Comparison of ENCODE assay signal across 28 mouse cellular contexts in genomic region chr13:27032998-27033397, GRCm38 (mm10). TPM values are rescaled to one million over a fixed set of nuclear protein-coding genes. Genes with fewer than 3 reads are reported as not detected.
DNase-seq lines count a peak whose midpoint lies in the region; ATAC-seq and TF ChIP-seq lines count a peak whose summit lies in the region.
"Had no signal": no experiment of that assay in that cellular context is flagged by ENCODE, and none has a peak within 500 bp of the region (broad histone marks: within the 10 kb centered on the region; RNA-seq: fewer than 3 reads in every experiment).

No protein-coding gene starts in this region.

- TF ChIP-seq EP300 in stomach, postnatal 0 days (optimal IDR thresholded peaks at IDR 0.05), result no peak

- H3K36me3 ChIP-seq in midbrain, embryonic 11.5 days (ENCODE audit: control insufficient read depth, insufficient read depth, low read length), result no peaks in the 10 kb centered on the region
- H3K36me3 ChIP-seq in midbrain, embryonic 13.5 days, result no peaks in the 10 kb centered on the region
- no peaks in the 10 kb centered on the region for H3K36me3 ChIP-seq in stomach, postnatal 0 days (ENCODE audit: control insufficient read depth, insufficient read depth, low read length)
- H3K36me3 ChIP-seq: embryonic facial prominence, embryonic 12.5 days; embryonic facial prominence, embryonic 15.5 days; forebrain, embryonic 10.5 days; hindbrain, embryonic 12.5 days; hindbrain, embryonic 15.5 days; intestine, embryonic 15.5 days had no signal

- no peak for TF ChIP-seq CTCF in stomach, postnatal 0 days (IDR thresholded peaks at IDR 0.05; ENCODE audit: low read depth)

- no peak overlapping the region for H3K27ac ChIP-seq in midbrain, embryonic 11.5 days (ENCODE audit: low read depth, low read length)
- H3K27ac ChIP-seq in midbrain, embryonic 13.5 days, result no peak overlapping the region
- H3K27ac ChIP-seq in stomach, postnatal 0 days (replicated peaks), result no peak overlapping the region
- H3K27ac ChIP-seq: embryonic facial prominence, embryonic 12.5 days; embryonic facial prominence, embryonic 15.5 days; forebrain, embryonic 10.5 days; forebrain, embryonic 13.5 days; gastrocnemius, adult 2 months; hindbrain, embryonic 12.5 days; hindbrain, embryonic 15.5 days; intestine, embryonic 15.5 days had no signal

- H3K27me3 ChIP-seq in midbrain, embryonic 11.5 days (ENCODE audit: control insufficient read depth, insufficient read depth, low read length), result no peaks in the 10 kb centered on the region
- H3K27me3 ChIP-seq in midbrain, embryonic 13.5 days, result no peaks in the 10 kb centered on the region
- no peaks in the 10 kb centered on the region for H3K27me3 ChIP-seq in stomach, postnatal 0 days (ENCODE audit: control insufficient read depth, insufficient read depth, low read length)
- H3K27me3 ChIP-seq: embryonic facial prominence, embryonic 12.5 days; embryonic facial prominence, embryonic 15.5 days; forebrain, embryonic 13.5 days; hindbrain, embryonic 12.5 days; hindbrain, embryonic 15.5 days; intestine, embryonic 15.5 days had no signal

- peaks cover 11% of the 10 kb centered on the region; the same call in 1 of the 2 replicates for H3K4me1 ChIP-seq in midbrain, embryonic 11.5 days (ENCODE audit: control insufficient read depth, insufficient read depth, low read length)
- peaks cover 12% of the 10 kb centered on the region; the same call in 1 of the 2 replicates for H3K4me1 ChIP-seq in midbrain, embryonic 13.5 days (replicated peaks)
- H3K4me1 ChIP-seq in stomach, postnatal 0 days (replicated peaks; ENCODE audit: control insufficient read depth, insufficient read depth), result no peaks in the 10 kb centered on the region
- H3K4me1 ChIP-seq: intestine, embryonic 15.5 days had no signal

- 93% methylated on average over 2 of the region's 2 CpGs for WGBS in midbrain, embryonic 11.5 days
- 90% methylated on average over 2 of the region's 2 CpGs for WGBS in midbrain, embryonic 13.5 days
- WGBS in stomach, postnatal 0 days, result 71% methylated on average over 2 of the region's 2 CpGs

- no peak overlapping the region for H3K4me2 ChIP-seq in midbrain, embryonic 11.5 days
- no peak overlapping the region for H3K4me2 ChIP-seq in midbrain, embryonic 13.5 days (replicated peaks)
- H3K4me2 ChIP-seq in stomach, postnatal 0 days (replicated peaks; ENCODE audit: low read depth), result no peak overlapping the region
- H3K4me2 ChIP-seq: embryonic facial prominence, embryonic 12.5 days; embryonic facial prominence, embryonic 15.5 days; forebrain, embryonic 13.5 days; heart, embryonic 11.5 days; hindbrain, embryonic 12.5 days; hindbrain, embryonic 15.5 days; intestine, embryonic 15.5 days had no signal

- H3K9ac ChIP-seq in midbrain, embryonic 11.5 days (ENCODE audit: low read length), result no peak overlapping the region
- no peak overlapping the region for H3K9ac ChIP-seq in midbrain, embryonic 13.5 days (replicated peaks)
- no peak overlapping the region for H3K9ac ChIP-seq in stomach, postnatal 0 days (ENCODE audit: low read length)
- H3K9ac ChIP-seq: embryonic facial prominence, embryonic 12.5 days; embryonic facial prominence, embryonic 15.5 days; forebrain, embryonic 13.5 days; hindbrain, embryonic 12.5 days; hindbrain, embryonic 15.5 days; intestine, embryonic 15.5 days had no signal

- peak; percentile 10 for DNase-seq in midbrain, embryonic 11.5 days (ENCODE audit: low spot score, missing footprints)
- peak; percentile 67 for DNase-seq in NIH3T3 (ENCODE audit: low read depth)
- DNase-seq in fibroblast of lung, adult 2 months (ENCODE audit: low read depth), result peak; percentile 77
- DNase-seq in retina, postnatal 1 day, result no peak
- no peak for DNase-seq in stomach, postnatal 0 days (ENCODE audit: low spot score)
- DNase-seq in ovary, postnatal 14 days (ENCODE audit: low spot score), result no peak
- DNase-seq: adrenal gland, adult 8-10 months; adrenal gland, postnatal 25 days; cerebellum, adult 18-20 months; cerebellum, adult 9-10 months; cerebellum, postnatal 25 days; gastrocnemius, adult 2 months; gastrocnemius, postnatal 14 days had no signal

- no peaks in the 10 kb centered on the region for H3K9me3 ChIP-seq in midbrain, embryonic 11.5 days (ENCODE audit: control insufficient read depth, low read length)
- no peaks in the 10 kb centered on the region for H3K9me3 ChIP-seq in midbrain, embryonic 13.5 days
- H3K9me3 ChIP-seq in stomach, postnatal 0 days (ENCODE audit: control insufficient read depth, low read length), result no peaks in the 10 kb centered on the region
- H3K9me3 ChIP-seq: embryonic facial prominence, embryonic 12.5 days; embryonic facial prominence, embryonic 15.5 days; forebrain, embryonic 10.5 days; forebrain, embryonic 13.5 days; hindbrain, embryonic 12.5 days; hindbrain, embryonic 15.5 days; intestine, embryonic 15.5 days had no signal

- no peak overlapping the region for H3K4me3 ChIP-seq in midbrain, embryonic 11.5 days (ENCODE audit: low read depth, low read length)
- H3K4me3 ChIP-seq in midbrain, embryonic 13.5 days (replicated peaks), result no peak overlapping the region
- no peak overlapping the region for H3K4me3 ChIP-seq in stomach, postnatal 0 days (ENCODE audit: low read depth, low read length)
- H3K4me3 ChIP-seq: embryonic facial prominence, embryonic 12.5 days; embryonic facial prominence, embryonic 15.5 days; erythroblast, embryonic 14.5 days; forebrain, embryonic 10.5 days; forebrain, embryonic 13.5 days; gastrocnemius, adult 2 months; hindbrain, embryonic 12.5 days; hindbrain, embryonic 15.5 days; intestine, embryonic 15.5 days had no signal

- no peak for ATAC-seq in midbrain, embryonic 11.5 days (ENCODE audit: low FRiP score)
- no peak for ATAC-seq in midbrain, embryonic 13.5 days
- no peak for ATAC-seq in stomach, postnatal 0 days (ENCODE audit: low FRiP score, low TSS enrichment)
- ATAC-seq: activated CD4-positive, CD25-positive, alpha-beta regulatory T cell, adult 4 months; forebrain, embryonic 13.5 days; forebrain, embryonic 16.5 days; intestine, embryonic 15.5 days had no signal

RNA-seq across cellular contexts. Expression of gene Prl, which starts 24.4 kb away (rescaled TPM):
- not detected in 2 replicates for polyA plus RNA-seq in midbrain, embryonic 11.5 days (2014; fragmentation: Nextera tagmentation; extraction: Ambion mirVana)
- not detected in 2 replicates for polyA plus RNA-seq in midbrain, embryonic 13.5 days (2015; fragmentation: Nextera tagmentation; extraction: Ambion mirVana)
- not detected in 2 replicates for polyA plus RNA-seq in stomach, postnatal 0 days (2015; fragmentation: Nextera tagmentation; extraction: Ambion mirVana)
- polyA plus RNA-seq: brain, embryonic 14.5 days; embryonic facial prominence, embryonic 12.5 days; embryonic facial prominence, embryonic 15.5 days; erythroblast, embryonic 14.5 days; forebrain, embryonic 10.5 days; forebrain, embryonic 13.5 days; forebrain, embryonic 16.5 days; heart, embryonic 11.5 days; heart, embryonic 14.5 days; heart, postnatal 0 days; hindbrain, embryonic 12.5 days; hindbrain, embryonic 15.5 days; intestine, embryonic 15.5 days had no signal

Comparison
In these comparisons a context has a peak if more than half of its experiments do, and no peak if none do; other contexts are left out.
1. DNase-seq: peak in midbrain, embryonic 11.5 days (single experiment), NIH3T3 (single experiment) and fibroblast of lung, adult 2 months (single experiment); none in retina, postnatal 1 day (single experiment), stomach, postnatal 0 days (single experiment) and ovary, postnatal 14 days (single experiment).